Mouse (Mus musculus): ENCODE results near the gene Lamc2.

Gene Lamc2

DNA sequence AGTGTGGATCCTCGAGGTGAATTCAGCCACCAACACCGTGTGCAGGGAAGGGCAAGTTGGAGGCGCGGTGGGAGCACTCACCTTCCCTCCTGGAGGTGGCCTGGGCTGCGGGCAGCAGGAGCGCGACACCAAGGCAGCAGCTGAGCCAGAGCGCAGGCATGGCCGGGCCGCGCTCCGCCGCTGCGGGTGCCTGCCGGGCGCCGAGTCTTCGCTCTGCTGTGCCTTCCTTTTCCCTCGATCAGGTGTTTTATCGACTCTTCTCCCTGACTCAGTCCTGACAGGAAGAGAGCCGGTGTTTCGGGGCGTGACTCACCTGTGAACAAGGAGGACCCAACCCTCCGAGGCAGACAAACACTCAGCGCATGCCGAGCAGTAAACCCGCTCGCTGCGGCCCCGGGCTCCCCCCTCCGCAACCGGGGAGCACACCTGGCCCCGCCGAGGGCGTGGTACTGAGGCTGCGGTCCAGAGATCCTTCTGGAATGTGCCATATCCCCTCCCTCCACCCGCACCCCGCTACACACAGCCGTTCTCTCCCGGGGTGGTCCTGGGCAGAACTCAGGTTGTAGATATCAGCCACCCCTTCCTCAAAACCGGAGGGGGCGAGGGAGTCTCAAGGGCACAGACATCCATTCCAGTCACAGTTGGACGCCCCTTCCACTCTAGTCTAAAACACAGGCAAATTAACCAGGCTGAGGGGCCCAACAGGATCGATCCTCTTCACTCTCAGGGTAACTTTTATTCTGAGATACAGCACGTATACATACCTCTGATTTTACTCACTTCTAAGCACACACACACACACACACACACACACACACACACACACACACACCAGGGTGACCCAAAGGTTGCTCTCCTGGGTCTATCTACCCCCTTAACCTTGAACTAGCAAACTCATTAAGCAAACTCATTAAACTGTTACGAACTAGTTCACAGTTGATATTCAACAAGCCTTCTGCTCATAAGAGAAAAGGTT lies at the start of gene Lamc2:
Lamc2 (minus strand) TSS at position 620 of the 976 bp plus-strand sequence.
- DNase-seq (ENCODE audit: low read depth, low spot score) = no peak

DNA sequence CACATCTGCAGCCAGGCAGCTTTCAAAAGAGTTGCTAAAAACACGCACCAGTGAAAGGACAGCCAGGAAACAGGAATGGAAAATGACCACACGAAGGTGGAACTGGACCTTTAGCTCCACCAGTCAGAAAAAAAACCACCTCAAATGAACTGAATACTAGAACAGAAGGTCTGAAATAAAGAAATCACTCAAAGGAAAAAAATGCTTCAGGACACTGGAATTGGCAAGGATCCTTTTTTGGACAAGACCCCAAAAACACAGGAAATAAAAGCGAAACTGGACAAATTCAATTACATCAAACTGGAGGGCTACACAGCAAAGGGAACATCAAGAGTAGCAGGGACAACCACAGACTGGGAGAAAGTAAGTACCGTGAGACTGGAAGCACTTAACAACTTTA lies 49.3 kb upstream of the Lamc2 start:
- no peak for DNase-seq (ENCODE audit: low read depth, low spot score)

DNA sequence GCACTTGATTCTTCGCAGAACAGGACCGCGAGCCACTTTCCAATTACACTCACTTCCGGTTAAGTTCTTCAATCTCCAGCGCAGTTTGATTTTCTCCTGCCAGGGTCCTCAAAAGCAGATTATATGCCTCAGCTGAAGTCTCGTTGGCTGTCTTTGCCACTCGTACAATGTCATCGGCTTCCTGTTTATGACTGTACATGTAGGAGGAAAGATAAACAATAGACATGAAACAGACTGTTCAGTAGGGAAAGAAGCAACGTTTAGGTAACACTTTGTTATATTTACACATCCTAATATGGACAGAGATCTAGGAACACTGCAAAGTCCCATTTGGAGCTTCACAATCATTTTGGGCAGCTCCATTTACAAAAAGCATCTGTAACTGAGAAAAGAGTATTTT lies 45.4 kb upstream of the Lamc2 start:
- DNase-seq (ENCODE audit: low read depth, low spot score) = no peak

DNA sequence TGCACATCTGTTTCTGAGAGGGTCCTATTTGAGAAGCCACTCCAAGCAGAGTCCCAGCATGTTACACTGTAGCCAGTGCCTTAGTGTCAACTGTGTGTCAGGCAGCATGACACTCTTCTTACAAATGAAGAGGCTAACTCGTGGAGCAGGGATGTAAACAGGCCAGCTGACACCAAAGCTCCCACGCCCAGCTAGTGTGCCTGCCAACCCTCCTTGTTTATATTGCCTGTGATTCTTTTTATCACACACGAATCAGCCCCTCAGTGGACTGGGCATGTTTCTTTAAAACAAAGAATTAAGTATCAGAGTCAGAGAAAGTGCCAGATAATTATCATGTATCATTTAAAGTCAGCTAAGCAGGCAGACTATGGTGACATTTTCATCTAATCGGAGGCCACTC lies 41.7 kb upstream of the Lamc2 start:
- no peak for DNase-seq (ENCODE audit: low read depth, low spot score)

DNA sequence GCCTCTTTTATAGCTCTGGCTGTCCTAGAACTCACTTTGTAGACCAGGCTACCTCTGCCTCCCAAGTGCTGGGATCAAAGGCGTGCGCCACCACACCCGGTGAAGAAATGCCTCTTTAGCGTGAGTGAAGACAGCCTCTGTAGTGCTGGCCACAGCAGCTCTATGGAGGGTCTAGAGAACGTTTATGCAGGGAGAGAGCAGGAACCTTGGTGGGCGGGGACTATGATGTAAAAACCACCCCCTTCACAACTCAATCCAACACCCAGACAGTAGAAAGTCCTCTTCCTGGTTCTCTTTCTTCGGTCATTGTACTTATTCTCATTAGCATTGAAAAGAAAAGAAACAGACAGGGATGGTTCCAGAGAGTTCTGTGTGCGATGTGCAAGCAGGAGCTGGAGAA lies 40.8 kb upstream of the Lamc2 start:
- DNase-seq (ENCODE audit: low read depth, low spot score) = no peak

DNA sequence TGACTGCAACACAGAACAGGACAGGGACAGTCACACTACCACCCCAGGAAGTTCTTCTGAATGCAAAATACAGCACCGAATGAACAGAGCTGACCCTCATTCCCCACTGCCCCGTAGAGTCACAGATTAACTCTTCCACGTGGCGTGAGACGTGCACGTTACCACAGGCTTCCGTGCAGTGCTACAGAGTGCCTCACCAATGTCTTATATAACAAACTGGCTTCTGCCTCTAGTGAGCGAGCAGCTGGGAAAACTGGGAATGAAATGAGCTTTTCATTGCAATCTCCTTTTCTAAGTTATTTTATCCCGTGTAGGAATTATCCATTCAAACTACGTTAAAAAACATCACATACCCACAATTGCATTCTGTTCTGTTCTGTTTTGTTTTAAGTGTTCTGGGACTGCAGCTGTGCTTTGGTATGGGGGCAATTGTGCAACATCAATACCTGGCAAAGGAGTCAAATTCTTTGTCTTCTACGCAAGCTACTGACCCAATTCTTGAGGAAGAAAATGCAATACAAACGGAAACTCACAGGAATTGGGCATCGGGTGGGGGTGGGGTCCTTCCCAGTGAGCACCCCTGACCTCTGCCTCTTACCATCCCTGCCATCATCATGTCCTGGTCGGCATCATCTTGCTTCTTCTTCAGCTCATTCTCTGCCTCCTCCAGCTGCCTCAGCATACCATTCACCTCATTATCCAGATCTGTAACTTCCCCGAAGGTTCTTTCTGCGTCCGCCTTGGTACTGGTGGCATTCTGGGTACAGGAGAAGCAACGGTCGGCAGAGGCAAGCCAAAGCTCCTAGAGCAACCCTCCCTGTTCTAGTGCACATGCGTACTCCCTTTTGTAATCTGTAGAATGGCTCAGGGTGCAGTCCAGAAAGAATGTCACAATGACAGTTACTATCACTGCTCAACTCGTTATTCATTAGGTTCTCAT lies 39.8 kb upstream of the Lamc2 start:
- no peak for DNase-seq (ENCODE audit: low read depth, low spot score)

DNA sequence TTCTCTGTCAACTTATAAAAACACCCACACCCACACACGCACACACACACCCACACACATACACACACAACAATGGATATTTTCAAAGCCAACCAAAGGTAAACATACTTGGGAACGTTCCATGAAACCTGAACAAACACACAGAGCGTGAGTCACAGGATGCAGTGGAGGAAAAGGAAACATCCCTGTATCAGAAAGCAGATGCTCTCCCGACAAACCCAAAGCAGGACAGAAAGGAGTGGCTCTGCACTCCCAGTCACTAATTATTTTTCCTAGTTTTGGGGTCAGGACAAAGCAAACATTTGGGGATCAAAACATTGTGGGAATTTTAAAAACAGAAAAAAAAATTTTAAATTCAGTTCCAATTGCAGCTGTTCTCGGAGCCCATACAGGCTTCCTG lies 38.1 kb upstream of the Lamc2 start:
- DNase-seq (ENCODE audit: low read depth, low spot score) = no peak

DNA sequence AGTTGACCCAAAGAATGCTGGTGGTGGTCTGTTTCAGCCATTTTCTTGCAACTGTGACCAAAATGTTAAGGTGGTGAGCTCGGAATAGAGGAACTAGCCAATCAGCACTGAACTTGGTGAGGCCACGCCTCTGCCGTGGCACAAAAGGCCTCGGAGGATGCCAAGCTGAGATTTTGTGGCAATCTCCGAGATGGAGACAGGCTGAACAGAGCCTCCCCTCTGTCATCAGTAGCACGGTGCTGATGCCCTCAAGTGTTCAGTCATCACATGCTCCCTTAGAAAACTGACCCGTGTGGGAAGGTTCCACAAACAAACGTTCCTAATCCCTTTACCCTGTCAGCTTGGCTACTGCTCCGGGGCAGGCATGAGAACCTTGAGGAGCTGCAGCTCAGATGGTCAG lies 33.1 kb upstream of the Lamc2 start:
- no peak for DNase-seq (ENCODE audit: low read depth, low spot score)

DNA sequence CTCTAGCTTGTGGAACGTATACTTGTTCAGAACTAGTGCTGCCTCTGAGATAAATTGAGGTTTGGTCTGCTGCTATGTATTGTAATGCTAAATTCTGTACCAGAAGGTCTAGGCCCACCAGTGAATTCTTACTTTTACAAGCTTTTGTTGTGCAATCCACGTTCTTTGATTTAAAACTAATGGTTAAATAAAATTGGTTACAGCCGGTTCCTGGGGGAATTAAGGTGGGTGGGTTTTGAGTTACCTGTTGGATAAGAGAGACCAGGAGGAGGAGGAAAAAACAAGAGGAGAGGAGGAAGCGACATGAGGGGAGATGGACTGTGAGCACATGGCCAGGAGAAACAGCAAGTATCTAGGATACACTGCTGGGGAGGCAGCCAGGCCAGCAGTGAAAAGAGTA lies 30.3 kb upstream of the Lamc2 start:
- DNase-seq (ENCODE audit: low read depth, low spot score) = no peak

DNA sequence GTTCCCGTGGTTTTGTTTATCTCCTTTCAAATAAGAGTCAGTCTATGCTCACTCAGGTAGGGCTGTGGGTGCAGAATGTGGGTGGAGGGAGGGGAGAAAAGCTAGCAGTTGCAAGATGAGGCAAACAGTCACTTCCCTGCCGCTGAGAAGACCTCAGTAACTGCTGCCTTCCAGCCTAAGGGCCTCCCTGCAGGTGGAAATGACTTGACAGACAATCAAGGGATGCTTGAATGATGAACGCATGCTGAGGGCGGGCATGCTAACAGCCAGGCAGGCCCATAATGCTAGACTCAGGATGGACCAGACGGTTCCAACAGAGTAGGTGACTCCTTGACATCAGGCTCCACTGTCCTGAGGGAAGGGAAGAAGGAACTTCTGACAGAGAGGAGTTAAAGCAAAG lies 29.4 kb upstream of the Lamc2 start:
- no peak for DNase-seq (ENCODE audit: low read depth, low spot score)

DNA sequence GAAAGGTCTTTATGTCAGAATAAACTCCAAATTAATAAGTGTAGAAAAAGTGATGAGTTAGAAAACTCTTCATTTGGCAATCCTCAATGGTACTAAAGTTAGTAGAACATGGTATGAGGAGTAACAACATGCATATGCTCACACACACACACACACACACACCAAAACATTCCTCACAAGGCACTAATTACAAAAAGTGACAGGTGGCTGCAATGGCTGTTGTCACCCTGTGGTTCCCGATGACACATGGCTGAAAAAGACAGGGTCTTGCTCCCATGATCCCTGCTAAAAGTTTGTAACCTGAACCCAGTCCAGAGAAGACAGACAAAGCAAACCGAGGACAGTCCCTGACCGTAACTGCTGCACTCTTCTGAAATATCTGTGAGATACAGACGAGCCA lies 24.7 kb upstream of the Lamc2 start:
- no peak for DNase-seq (ENCODE audit: low read depth, low spot score)

DNA sequence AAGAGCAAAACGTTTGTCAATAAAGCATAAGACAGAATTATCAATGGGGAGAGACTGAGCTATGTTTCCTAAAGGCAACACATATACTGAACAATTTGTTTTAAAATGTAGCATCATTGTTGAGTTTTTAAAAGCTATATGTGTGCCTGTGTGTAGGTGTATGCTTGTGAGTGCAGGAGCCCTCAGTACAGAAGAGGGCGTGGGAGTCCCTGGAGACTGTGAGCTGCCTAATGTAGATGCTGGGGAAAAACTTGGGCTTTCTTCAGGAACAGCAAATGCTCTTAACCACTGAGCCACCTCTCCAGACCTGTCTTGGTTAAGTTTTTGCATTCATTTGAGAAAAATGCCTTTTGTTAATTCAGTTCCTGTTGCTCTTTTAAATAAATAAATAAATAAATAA lies 24.0 kb upstream of the Lamc2 start:
- DNase-seq (ENCODE audit: low read depth, low spot score) = no peak

DNA sequence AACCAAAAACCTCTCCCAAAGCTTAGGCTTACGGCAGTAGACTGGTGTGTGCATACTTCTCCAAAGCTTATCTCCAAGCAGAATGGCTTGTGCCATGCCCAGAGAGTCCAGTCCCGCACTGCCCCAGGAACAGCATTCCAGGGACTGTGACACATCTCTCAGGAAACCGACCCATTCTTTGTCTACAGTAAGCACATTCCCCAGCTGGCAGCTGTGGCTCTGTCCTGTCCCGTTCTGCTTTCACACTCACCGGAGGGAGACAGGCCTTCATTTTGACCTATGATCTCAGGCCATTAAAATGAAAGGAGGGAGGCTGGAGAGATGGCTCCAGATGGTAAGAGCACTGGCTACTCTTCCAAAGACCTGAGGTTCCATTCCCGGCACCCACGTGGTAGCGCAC lies 15.9 kb upstream of the Lamc2 start:
- no peak for DNase-seq (ENCODE audit: low read depth, low spot score)

DNA sequence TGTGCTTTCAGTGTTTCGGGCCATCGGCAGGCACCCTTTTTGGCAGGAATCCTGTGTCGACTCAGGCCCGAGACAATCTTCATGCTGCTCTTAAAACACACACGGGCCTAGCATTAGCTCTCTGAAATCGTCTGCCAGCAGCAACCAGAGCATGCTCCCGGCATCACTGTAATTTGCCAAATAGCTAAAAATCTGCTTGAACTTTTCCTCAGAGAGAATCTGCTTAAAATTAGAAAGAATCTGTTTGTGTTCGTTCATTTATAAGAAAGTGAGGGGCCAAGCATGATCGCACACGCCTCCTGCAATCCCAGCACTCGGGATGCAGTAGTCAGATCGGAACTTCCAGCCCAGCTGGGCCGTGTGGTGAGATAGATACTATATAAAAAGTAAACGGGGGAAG lies 15.2 kb upstream of the Lamc2 start:
- DNase-seq (ENCODE audit: low read depth, low spot score) = no peak

DNA sequence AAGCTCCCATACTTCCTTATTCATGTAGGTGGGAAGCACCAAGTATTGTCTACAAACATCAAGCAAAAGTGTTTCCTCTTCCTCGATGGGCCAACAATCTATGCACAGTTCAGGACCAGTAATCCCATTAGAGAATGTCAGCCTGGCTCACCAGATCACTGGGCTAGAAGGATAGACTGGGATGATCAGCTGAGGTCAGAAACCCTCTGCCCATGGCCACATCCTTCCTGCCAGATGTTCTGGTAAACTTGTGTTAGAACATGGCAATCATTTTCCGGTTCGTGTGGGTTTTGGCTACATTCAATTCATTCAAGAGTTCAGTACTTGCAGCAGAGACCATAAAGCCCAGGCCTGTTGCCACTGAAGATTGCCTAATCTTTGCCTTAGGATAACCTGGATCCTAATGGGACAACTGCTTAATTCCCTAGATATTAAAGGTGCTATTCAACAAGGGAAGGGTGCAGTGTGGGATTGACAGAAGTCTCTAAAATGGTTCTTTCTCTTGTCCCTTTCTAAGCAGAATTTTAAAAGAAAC lies 11.1 kb upstream of the Lamc2 start:
- DNase-seq (ENCODE audit: low read depth, low spot score) = no peak

DNA sequence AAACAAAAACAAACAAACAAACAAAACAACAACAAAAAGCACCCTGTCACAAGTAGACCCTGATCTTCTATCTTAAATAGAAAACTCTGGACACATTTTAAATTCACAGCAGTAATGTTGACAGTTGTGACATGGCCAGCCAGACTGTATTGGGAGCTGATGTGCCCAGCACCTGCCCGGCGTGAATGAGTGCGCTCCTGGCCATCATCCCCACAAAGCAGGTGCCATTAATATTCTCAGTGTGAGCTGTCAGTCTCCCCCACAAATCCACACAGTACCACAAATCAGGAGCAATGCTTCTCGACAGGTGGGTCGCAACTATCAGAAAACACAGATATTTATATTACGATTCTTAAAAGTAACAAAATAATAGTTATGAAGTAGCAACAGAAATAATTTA lies 6.7 kb upstream of the Lamc2 start:
- DNase-seq (ENCODE audit: low read depth, low spot score) = no peak

DNA sequence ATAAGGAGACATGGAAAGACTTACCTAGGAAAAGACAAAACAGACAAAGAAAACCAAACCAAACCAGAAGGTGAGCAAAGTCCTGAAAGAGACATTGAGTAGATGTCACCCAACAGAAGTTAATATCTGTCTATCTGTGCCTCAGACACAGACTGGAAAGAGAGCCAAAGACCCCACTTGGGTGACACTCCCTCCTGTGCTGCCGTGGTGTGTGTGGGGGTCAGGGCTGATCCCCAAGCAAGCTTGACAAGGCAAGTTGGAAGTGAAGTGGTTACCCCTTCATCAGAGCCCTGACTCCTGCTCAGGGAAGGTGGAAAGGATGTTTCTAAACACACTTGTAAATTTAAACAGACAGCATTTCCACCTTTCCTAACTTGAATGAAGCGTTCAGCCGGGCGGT lies 6.1 kb upstream of the Lamc2 start:
- no peak for DNase-seq (ENCODE audit: low read depth, low spot score)

DNA sequence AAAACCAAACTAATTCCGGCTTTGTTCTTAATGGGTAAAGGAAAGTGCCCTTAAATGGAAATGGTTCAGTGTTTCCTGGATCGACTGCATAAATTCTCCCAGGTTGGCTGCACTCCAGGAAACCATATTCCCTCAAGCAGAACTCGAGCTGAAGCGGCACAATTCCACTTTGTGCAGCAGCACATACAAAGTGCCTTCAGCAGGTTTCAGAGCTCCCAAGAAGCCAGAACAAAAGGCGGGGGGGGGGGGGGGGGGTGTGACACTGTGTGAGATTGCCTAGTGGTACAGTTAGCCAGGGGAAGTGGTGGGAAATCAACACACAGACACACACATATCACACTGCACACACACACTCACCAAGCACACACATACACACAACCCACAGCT lies 5.7 kb upstream of the Lamc2 start:
- no peak for DNase-seq (ENCODE audit: low read depth, low spot score)

DNA sequence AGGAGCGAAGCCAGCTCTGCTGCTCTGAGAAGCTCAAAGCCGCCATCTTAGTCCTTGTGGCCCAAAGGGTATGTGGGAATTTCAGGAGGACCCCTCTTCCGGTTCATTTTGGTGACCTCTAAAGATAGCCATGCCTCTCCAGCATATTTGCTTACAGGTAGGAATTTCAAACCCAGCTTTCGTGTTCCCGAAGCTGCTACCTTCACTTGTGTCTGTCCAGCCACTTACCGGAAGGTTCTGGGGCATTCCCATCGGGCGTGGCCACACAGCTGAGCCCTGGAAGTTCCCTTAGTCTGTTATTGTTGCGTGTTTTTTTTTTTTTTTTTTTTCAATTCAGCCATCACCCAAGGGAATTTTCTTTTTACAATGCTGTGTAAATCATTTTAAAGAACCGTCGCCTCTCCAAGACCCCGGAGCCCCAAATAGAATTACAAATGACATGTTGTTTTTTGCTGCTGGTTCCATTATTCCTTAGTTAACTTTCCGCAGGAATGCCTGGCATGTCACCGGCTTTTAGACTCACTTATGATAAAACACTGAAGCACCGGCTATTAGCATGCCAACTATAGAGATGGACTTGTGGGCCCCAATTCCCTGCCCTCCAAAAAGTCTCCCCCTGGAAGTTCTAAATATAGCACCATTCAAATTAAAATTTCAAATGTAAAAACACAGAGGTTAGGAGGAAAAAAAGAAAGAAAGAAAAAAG lies 5.1 kb upstream of the Lamc2 start:
- no peak for DNase-seq (ENCODE audit: low read depth, low spot score)

DNA sequence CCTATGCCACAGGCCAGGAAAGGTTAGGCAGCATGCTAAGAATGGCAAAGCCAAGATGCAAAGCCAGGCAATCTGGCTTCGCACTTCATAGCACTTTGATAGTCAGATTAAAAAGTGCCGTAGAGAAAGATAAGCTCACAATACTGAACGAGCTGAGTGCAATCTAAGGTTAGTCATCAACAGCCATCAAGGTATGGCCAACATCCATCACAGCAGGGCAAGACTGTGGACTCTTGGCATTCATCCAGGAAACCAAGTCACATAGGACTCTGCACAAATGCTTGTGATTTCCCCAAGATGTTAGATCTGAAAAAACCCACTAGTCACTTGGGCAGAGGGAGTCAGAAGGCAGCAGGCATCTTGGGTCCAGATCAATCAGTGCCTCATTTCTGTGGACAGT lies 1.8 kb upstream of the Lamc2 start:
- DNase-seq (ENCODE audit: low read depth, low spot score) = no peak

DNA sequence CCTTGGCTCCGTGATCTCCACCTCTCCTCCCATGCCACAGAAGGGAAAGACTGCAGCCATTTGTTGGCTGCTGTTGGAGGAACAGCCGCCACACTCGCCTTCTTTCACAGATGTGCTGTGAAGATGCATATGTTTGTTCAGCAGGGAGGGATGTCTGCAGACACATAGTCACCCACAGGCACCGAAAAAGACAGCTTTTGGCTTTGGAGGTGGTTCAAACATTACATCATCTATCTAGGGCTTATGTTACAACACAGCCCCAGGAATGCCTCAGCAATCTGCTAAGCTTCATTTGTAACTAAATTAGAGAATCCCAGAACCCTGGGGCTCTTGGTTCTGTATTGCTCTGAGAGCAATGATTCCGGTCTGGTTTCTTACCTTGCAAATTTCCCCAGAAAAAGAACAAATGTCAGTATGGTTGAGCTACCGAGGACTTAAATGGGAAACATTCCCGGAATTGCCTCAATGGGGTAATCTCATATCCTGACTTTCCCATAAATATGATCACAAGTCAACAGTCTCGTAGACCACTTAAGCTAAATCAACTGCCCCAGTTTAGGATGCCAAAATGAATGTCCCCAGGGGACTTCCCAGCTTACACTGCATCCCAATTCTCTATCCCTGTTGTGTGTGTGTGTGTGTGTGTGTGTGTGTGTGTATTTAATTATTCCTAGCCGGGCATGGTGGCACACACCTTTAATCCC lies 5.5 kb downstream of the Lamc2 start:
- no peak for DNase-seq (ENCODE audit: low read depth, low spot score)
